ENCODE assay signal across 8 mouse cellular contexts in genomic region chr9:103180807-103181565, GRCm38 (mm10). TPM values are rescaled to one million over a fixed set of nuclear protein-coding genes. Genes with fewer than 3 reads are reported as not detected.
DNase-seq lines count a peak whose midpoint lies in the region; ATAC-seq lines count a peak whose summit lies in the region.

No protein-coding gene starts in this region.

- no peaks in the 10 kb centered on the region for H3K9me3 ChIP-seq in intestine, embryonic 14.5 days (ENCODE audit: control insufficient read depth, low read length)
- no peaks in the 10 kb centered on the region for H3K9me3 ChIP-seq in limb, embryonic 11.5 days (ENCODE audit: control insufficient read depth, low read length)
- H3K9me3 ChIP-seq in midbrain, embryonic 11.5 days (ENCODE audit: control insufficient read depth, low read length): no peaks in the 10 kb centered on the region

- WGBS in intestine, embryonic 14.5 days: 1% methylated on average over 20 of the region's 20 CpGs
- 3% methylated on average over 20 of the region's 20 CpGs for WGBS in limb, embryonic 11.5 days
- 2% methylated on average over 20 of the region's 20 CpGs for WGBS in midbrain, embryonic 11.5 days

- H3K27ac ChIP-seq in intestine, embryonic 14.5 days (ENCODE audit: low read depth): peak overlapping the region; percentile 67
- no peak overlapping the region for H3K27ac ChIP-seq in limb, embryonic 11.5 days (replicated peaks; ENCODE audit: low read depth, low read length)
- H3K27ac ChIP-seq in midbrain, embryonic 11.5 days (ENCODE audit: low read depth, low read length): no peak overlapping the region

- peak; percentile 90 for ATAC-seq in intestine, embryonic 14.5 days (replicated peaks; ENCODE audit: low FRiP score, low TSS enrichment, low read depth)
- ATAC-seq in limb, embryonic 11.5 days (ENCODE audit: insufficient number of reproducible peaks, low FRiP score, low TSS enrichment, low read depth): peak; percentile 86
- ATAC-seq in midbrain, embryonic 11.5 days (ENCODE audit: low FRiP score): peak; percentile 91

- H3K4me2 ChIP-seq in intestine, embryonic 14.5 days (ENCODE audit: low read length): peak overlapping the region; percentile 84
- H3K4me2 ChIP-seq in limb, embryonic 11.5 days (ENCODE audit: low read depth, severe bottlenecking): peak overlapping the region; percentile 59
- H3K4me2 ChIP-seq in midbrain, embryonic 11.5 days: peak overlapping the region; percentile 56

- DNase-seq in R1 (ENCODE audit: low read depth, low spot score) (peak; percentile 91), adipocyte (ENCODE audit: low spot score) (no peak)
- peak; percentile 83 for DNase-seq in embryo, embryonic 9.5 days (ENCODE audit: extremely low spot score)
- peak; percentile 13 for DNase-seq in gonadal fat pad, adult 2 months (ENCODE audit: low read depth)
- DNase-seq in intestine, embryonic 14.5 days (ENCODE audit: low spot score): peak; percentile 84
- DNase-seq in limb, embryonic 11.5 days (ENCODE audit: low spot score): peak; percentile 86
- peak; percentile 95 for DNase-seq in midbrain, embryonic 11.5 days (ENCODE audit: low spot score, missing footprints)
- DNase-seq in right cerebral cortex, postnatal 4 days: peak; percentile 41

- peak overlapping the region; percentile 55 for H3K9ac ChIP-seq in intestine, embryonic 14.5 days (ENCODE audit: low read length)
- H3K9ac ChIP-seq in limb, embryonic 11.5 days (ENCODE audit: low read length): peak overlapping the region; percentile 65
- H3K9ac ChIP-seq in midbrain, embryonic 11.5 days (ENCODE audit: low read length): peak overlapping the region; percentile 53

- H3K4me1 ChIP-seq in intestine, embryonic 14.5 days (replicated peaks; ENCODE audit: control insufficient read depth, insufficient read depth, low read length): peaks cover 6% of the 10 kb centered on the region; the same call in 1 of the 2 replicates
- H3K4me1 ChIP-seq in limb, embryonic 11.5 days (ENCODE audit: control insufficient read depth, insufficient read depth, low read length): no peaks in the 10 kb centered on the region
- H3K4me1 ChIP-seq in midbrain, embryonic 11.5 days (ENCODE audit: control insufficient read depth, insufficient read depth, low read length): peaks cover 9% of the 10 kb centered on the region

- H3K4me3 ChIP-seq in intestine, embryonic 14.5 days (ENCODE audit: low read depth, low read length): peak overlapping the region; percentile 48
- H3K4me3 ChIP-seq in limb, embryonic 11.5 days (ENCODE audit: low read depth, low read length): peak overlapping the region; percentile 35
- peak overlapping the region; percentile 30 for H3K4me3 ChIP-seq in midbrain, embryonic 11.5 days (ENCODE audit: low read depth, low read length)

- H3K36me3 ChIP-seq in intestine, embryonic 14.5 days (ENCODE audit: control insufficient read depth, insufficient read depth, low read length): no peaks in the 10 kb centered on the region
- H3K36me3 ChIP-seq in limb, embryonic 11.5 days (ENCODE audit: control insufficient read depth, insufficient read depth, low read length): no peaks in the 10 kb centered on the region
- no peaks in the 10 kb centered on the region for H3K36me3 ChIP-seq in midbrain, embryonic 11.5 days (ENCODE audit: control insufficient read depth, insufficient read depth, low read length)

- H3K27me3 ChIP-seq in intestine, embryonic 14.5 days (replicated peaks; ENCODE audit: control insufficient read depth, insufficient read depth, low read length): no peaks in the 10 kb centered on the region
- no peaks in the 10 kb centered on the region for H3K27me3 ChIP-seq in limb, embryonic 11.5 days (ENCODE audit: control insufficient read depth, insufficient read depth, low read length)
- H3K27me3 ChIP-seq in midbrain, embryonic 11.5 days (ENCODE audit: control insufficient read depth, insufficient read depth, low read length): no peaks in the 10 kb centered on the region

RNA-seq across cellular contexts. Expression of gene Srprb, which starts 21.0 kb away (rescaled TPM):
- 54.8 and 69.8 TPM in 2 replicates for polyA plus RNA-seq in gonadal fat pad, adult 2 months (2012; rRNA removed)
- polyA plus RNA-seq in intestine, embryonic 14.5 days (2014; fragmentation: Nextera tagmentation; extraction: Ambion mirVana): 58.6 and 59.5 TPM in 2 replicates
- 65.4 and 66.0 TPM in 2 replicates for polyA plus RNA-seq in limb, embryonic 11.5 days (2014; fragmentation: Nextera tagmentation; extraction: Ambion mirVana)
- polyA plus RNA-seq in midbrain, embryonic 11.5 days (2014; fragmentation: Nextera tagmentation; extraction: Ambion mirVana): 61.5 and 62.6 TPM in 2 replicates

RNA-seq across cellular contexts. Expression of gene Gm20425, which starts 49.1 kb away (rescaled TPM):
- 0.14 and 0.30 TPM in 2 replicates for polyA plus RNA-seq in gonadal fat pad, adult 2 months (2012; rRNA removed)
- 3.9 TPM in 1 of 2 replicates, not detected in the other for polyA plus RNA-seq in intestine, embryonic 14.5 days (2014; fragmentation: Nextera tagmentation; extraction: Ambion mirVana)
- polyA plus RNA-seq in limb, embryonic 11.5 days (2014; fragmentation: Nextera tagmentation; extraction: Ambion mirVana): not detected in 2 replicates
- polyA plus RNA-seq in midbrain, embryonic 11.5 days (2014; fragmentation: Nextera tagmentation; extraction: Ambion mirVana): 1.5 and 4.6 TPM in 2 replicates

RNA-seq across cellular contexts. Expression of gene Trf, which starts 49.3 kb away (rescaled TPM):
- 927 and 1,066 TPM in 2 replicates for polyA plus RNA-seq in gonadal fat pad, adult 2 months (2012; rRNA removed)
- 77.5 and 85.0 TPM in 2 replicates for polyA plus RNA-seq in intestine, embryonic 14.5 days (2014; fragmentation: Nextera tagmentation; extraction: Ambion mirVana)
- 9.7 and 11.7 TPM in 2 replicates for polyA plus RNA-seq in limb, embryonic 11.5 days (2014; fragmentation: Nextera tagmentation; extraction: Ambion mirVana)
- 18.0 and 18.7 TPM in 2 replicates for polyA plus RNA-seq in midbrain, embryonic 11.5 days (2014; fragmentation: Nextera tagmentation; extraction: Ambion mirVana)

Comparison
In these comparisons a context has a peak if more than half of its experiments do, and no peak if none do; other contexts are left out.
1. RNA of gene Trf, which starts 49.3 kb away (polyA plus RNA-seq): 927 to 1,066 TPM in gonadal fat pad, adult 2 months; 77.5 to 85.0 TPM in intestine, embryonic 14.5 days, 18.0 to 18.7 TPM in midbrain, embryonic 11.5 days and 9.7 to 11.7 TPM in limb, embryonic 11.5 days; every median in the first group is over 10 times any median in the second.
2. Peak in every context shown above with its lines, with median percentiles within 50 percentile points of each other: ATAC-seq, H3K4me2 ChIP-seq, H3K4me3 ChIP-seq and H3K9ac ChIP-seq.